Mouse (Mus musculus): Measurements from ENCODE around the gene Ddx17.

GRCm38 (mm10) chr15:79502891-79503341 is 43.6 kb downstream of the Ddx17 start:
- TF ChIP-seq CTCF (IDR thresholded peaks at IDR 0.05; ENCODE audit: extremely low read depth, insufficient read length, insufficient replicate concordance, low read depth, low read length) (no peak), POLR2A (IDR thresholded peaks at IDR 0.05; ENCODE audit: low read depth, low read length) (no peak)

Measured in small intestine, adult 2 months (tissue).